Mouse (Mus musculus) R1 (cell line): Measurements from ENCODE around the gene 2310030G06Rik.
A peak's percentile ranks its signal among the peaks of the same experiment; 100 is the strongest.

Experiments used
- DNase-seq: peaks from one replicate; pipeline ENCODE4 v3.0.0-alpha.2; 2018; ENCODE audit warnings: low read depth, low spot score

The 2310030G06Rik gene

DNA sequence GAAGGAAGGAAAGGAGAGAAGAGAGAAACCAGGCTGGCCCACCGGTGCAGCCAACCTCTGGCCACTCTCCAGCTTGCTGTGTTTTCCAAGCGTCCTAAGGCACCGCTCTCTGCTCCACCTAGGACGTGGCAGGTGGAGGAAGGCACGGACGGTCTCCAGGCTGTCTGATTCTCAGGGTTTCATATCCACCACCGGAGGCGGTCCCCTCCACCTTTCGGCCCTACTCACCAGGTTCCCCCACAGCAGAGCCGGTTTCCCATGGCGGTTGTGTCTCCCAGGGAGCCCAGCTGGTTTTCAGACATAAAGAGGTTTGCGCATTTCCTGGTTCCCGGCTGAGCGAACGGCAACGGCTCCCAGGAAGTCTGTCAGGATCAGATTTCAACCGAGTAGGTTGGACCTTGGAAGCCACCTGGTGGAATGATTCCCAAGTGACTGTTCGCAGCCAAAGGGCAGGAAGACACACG, at the start of gene 2310030G06Rik:
Gene 2310030G06Rik, minus strand, starts transcription at position 323 of the 464 bp plus-strand sequence.
- DNase-seq, result peak; percentile 85

DNA sequence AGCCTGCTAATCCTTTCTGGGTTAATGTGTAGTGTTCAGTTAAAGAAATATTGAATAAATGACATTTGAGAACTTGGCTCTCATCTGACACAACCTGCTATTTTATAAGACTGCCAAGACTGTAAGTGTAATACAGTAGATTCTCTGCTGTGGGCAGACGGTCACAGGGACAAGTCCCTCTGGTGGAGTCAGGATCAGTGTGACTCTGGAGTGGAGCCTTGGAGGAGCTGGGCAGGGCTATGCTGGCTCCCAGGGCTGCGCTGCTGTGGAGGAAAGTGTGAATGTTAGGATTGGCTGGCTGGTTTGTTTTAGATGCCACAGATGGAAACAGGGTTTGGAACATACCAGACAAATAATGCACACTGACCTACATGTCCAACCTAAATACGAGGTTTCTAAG, 48.9 kb upstream of the 2310030G06Rik start:
- no peak for DNase-seq

GRCm38 (mm10) chr9:50782155-50782554, 35.8 kb upstream of the 2310030G06Rik start:
- peak; percentile 65 for DNase-seq

GRCm38 (mm10) chr9:50776162-50776760, 29.9 kb upstream of the 2310030G06Rik start:
- DNase-seq, result no peak

GRCm38 (mm10) chr9:50775662-50776126, 29.4 kb upstream of the 2310030G06Rik start:
- DNase-seq, result peak; percentile 49

GRCm38 (mm10) chr9:50774991-50775612, 28.8 kb upstream of the 2310030G06Rik start, which contains the start of the genes Alg9 and 1110032A03Rik:
Alg9 (plus strand) TSS chr9:50775019.
1110032A03Rik (minus strand) TSS chr9:50775520.
- peak; percentile 86 for DNase-seq

GRCm38 (mm10) chr9:50774026-50774462, 27.7 kb upstream of the 2310030G06Rik start:
- no peak for DNase-seq

- no peak for DNase-seq
Measured at GRCm38 (mm10) chr9:50770011-50770410, 23.7 kb upstream of the 2310030G06Rik start.

GRCm38 (mm10) chr9:50768107-50769002, 22.0 kb upstream of the 2310030G06Rik start, which contains the start of gene Fdxacb1:
Fdxacb1 (plus strand) TSS chr9:50768236.
- peak; percentile 99 for DNase-seq

GRCm38 (mm10) chr9:50767531-50768106, 21.3 kb upstream of the 2310030G06Rik start:
- DNase-seq, result peak; percentile 36

- no peak for DNase-seq
Measured at GRCm38 (mm10) chr9:50763331-50763730, 17.0 kb upstream of the 2310030G06Rik start.

DNA sequence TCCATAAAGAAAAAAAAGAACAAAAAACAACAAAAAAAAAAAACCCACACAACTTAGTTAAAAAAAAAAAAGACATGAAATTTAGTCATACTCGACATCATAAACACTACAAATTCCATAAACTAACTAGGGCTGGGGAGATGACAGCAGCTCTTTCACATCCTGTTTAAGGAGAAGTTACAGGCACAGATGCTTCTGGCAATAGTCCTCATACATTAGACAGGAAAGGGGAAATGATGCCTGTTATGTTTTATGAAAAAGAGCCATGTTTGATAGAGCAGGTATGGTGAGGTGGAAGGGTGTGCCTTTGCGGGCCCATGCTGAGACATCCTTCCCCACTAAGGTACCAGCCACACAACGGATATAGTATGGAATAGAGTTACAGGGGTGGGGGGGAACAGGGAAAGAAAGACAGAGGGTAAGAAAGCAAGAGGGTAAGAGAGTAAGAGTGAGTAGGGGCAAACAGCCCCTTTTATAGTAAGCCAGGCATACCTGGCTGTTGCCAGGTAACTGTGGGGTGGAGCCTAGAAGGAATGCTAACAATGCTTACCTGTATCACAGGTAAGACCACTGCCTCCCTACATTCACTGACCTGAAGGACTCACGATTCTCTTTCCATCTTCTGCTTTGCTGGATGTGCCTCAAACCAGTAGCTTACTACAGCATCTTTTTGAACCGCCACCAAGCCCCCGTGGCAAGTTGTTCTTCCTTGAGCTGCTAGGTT, 15.3 kb upstream of the 2310030G06Rik start:
- no peak for DNase-seq

DNA sequence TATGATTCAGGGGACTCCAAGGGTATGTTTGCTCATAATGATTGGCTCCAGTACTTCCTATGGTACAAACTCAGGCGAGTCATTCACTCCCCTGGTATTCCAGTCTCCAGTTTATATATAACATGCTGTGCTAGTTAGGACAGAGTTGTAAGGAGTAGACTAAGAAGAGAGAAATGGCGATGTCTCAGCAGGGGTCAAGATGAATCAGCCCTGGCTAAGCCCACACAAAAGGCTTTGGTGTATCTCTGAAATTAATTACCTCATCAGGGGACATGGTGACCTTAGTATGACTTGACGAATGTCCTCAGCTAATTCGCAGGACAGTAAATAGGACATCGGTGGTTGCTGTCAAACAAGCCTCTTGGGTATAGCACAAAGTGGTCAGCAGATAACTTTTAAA, 10.4 kb upstream of the 2310030G06Rik start:
- no peak for DNase-seq

DNA sequence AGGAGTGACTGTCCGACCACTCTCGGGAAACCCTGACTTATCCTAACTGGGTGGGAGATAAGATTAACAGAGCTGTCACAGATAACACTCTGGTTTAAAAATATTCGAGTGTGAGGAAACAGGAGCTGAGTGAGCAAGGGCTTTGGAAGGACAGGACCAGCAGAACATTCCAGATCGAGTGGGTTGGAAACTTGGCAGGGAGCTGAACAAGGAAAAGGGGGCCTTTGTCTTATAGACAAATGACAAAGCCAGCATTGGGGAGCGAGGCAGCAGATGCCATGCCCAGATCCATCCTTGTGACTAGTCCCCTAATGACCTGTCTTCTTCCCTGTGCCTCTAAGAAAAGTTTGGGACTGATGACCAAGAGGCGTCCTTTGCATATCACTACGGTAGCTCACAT, 7.6 kb upstream of the 2310030G06Rik start:
- DNase-seq, result no peak

DNA sequence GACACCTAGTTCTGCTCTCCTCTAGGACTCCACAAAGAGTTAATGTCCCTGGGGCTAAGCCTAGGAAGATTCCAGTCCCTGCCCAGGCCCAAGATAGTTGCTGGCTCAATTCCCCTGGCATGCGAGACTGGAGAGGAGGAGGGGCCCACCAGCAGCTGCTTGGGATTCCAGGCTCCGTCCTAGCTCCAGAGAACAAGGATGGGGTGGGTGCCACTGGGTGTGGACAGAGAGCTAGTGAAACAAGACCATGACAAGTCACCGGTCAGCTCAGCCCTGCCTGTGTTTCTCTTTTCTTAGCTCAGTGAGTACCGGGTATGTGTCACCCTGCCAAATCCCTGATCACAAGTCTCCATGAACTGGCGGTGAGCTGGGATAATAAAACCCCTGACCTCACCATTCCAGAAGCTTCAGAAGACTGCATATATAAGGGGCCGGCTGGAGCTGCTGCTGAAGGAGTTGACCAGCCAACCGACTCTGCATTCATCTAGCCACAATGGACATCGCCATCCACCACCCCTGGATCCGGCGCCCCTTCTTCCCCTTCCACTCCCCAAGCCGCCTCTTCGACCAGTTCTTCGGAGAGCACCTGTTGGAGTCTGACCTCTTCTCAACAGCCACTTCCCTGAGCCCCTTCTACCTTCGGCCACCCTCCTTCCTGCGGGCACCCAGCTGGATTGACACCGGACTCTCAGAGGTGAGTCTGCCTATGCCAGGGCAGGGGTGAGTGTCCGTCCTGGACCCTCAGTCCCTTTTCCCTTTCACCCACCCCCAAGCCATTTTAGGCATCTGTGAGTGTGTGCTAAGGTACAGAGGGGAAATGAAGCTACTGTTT, 6.7 kb upstream of the 2310030G06Rik start:
- peak; percentile 48 for DNase-seq

GRCm38 (mm10) chr9:50752054-50752602, 5.8 kb upstream of the 2310030G06Rik start, which contains the start of gene Hspb2:
Hspb2 (minus strand) TSS chr9:50752354.
- DNase-seq, result no peak

DNA sequence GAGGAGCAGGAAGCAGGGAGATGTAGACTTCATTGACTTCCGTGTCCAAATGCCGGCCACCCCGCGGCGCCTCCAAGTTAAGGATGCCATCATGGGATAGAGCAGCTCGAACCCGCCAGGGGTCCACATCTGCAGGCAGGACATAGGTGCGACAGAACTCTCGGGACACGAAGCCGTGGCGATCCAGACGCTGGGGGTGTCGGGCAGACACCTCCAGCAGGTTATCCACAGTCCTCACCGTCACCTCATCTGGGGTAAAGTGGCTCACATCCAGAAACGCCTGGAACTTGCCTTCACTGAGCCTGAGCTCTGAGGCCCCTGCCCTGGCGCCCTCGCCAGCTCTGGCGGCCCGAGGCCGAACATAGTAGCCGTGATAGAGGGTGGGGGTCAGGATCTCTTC, 5.0 kb upstream of the 2310030G06Rik start, which contains the start of gene Cryab:
Gene Cryab, plus strand, starts transcription at position 3 of the 400 bp plus-strand sequence.
- DNase-seq, result no peak

DNA sequence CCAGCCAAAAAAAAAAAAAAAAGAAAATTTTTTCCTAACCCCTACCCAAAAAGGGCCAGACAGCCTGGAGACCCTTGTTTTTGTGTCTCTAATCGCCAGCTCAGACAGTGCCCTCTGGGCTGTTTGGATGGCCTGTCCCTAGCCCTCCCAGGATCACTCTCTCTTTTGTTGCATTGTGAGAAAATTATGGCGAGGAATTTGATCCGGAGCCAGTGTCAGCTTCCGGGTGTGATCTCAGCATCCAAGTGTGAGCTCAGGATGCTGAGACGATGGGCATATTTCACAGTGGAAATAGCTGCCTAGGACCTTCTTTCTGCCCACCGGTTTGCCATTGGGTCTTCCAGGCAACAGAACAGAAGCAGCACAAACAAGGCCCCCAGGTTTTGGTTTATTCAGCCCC, 4.4 kb upstream of the 2310030G06Rik start:
- DNase-seq, result no peak

DNA sequence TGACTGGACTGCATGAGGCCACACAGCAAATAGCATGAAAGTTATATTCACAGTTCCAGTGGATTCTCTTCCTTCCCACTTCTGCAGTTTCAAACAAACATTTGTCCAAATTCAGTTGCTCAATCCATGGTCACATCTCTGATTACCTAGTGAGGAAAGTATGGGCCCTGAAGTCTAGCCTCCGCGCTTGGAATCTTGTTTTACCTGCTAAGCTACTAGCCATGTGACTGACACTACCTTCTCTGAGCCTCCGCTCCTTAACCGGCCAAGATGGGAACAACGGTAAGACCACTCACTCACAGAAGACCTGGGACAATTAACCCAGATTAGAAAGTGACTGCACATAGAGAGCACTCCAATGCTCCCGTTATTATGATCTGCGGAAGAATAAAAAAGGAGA, 530 bp downstream of the 2310030G06Rik start:
- DNase-seq, result no peak
